Mouse (Mus musculus): Measurements from ENCODE around the gene Trpm7. TPM values are rescaled to one million over a fixed set of nuclear protein-coding genes. Genes with fewer than 3 reads are reported as not detected.

Gene Trpm7
- total RNA-seq, 2 experiments from 2014 or later: 24.9 to 30.8 TPM

- intact Hi-C loops (cut with DNase I): no loop called here
- no peak for DNase-seq (ENCODE audit: low spot score)
These were observed 110.0 kb downstream of the Trpm7 start for GRCm38 (mm10) chr2:126765867-126766582.

- DNase-seq (ENCODE audit: low spot score): no peak
- intact Hi-C loops (cut with DNase I): no loop called here
These were observed 116.7 kb downstream of the Trpm7 start for GRCm38 (mm10) chr2:126759351-126759750.

- intact Hi-C loops (cut with DNase I): no loop called here
- DNase-seq (ENCODE audit: low spot score): no peak
These were observed 120.4 kb downstream of the Trpm7 start for GRCm38 (mm10) chr2:126755664-126756063.

- intact Hi-C loops (cut with DNase I): no loop called here
- no peak for DNase-seq (ENCODE audit: low spot score)
These were observed 132.6 kb downstream of the Trpm7 start for GRCm38 (mm10) chr2:126743389-126743788.

Small RNAs within 50 kb of the gene (microRNA-seq; reads per million reads assigned to microRNA genes)
- 0.83 reads per million for gene Mir3473g

Other genes with a start within 250 kb of the Trpm7 start
- gene Gabpb1, start 199.9 kb downstream of the Trpm7 start, total RNA-seq (2021): 10 to 100 TPM; 13.0 to 16.0 TPM
- gene Usp8, start 168.9 kb downstream of the Trpm7 start, total RNA-seq (2021): 10 to 100 TPM; 27.9 to 28.4 TPM
- not detected for gene Usp50, start 92.8 kb downstream of the Trpm7 start, total RNA-seq (2021)
- 10 to 100 TPM; 45.3 to 53.2 TPM for gene Sppl2a, start 57.0 kb upstream of the Trpm7 start, total RNA-seq (2021)
- gene Ap4e1, start 132.5 kb upstream of the Trpm7 start, total RNA-seq (2021): 1 to 10 TPM; 7.0 to 7.2 TPM
- 10 to 100 TPM; 16.9 to 20.7 TPM for gene Blvra, start 194.4 kb upstream of the Trpm7 start, total RNA-seq (2021)

Data from heart, postnatal 25 days (tissue).